Mouse (Mus musculus) CH12.LX (cell line): ENCODE measurements around the gene Ggct. TPM values are rescaled to one million over a fixed set of nuclear protein-coding genes. Genes with fewer than 3 reads are reported as not detected.

Experiments used
- DNase-seq: peaks from one replicate; pipeline ENCODE4 v3.0.0-alpha.2; 2013; ENCODE audit errors: extremely low read depth
- H3K27ac ChIP-seq: 2 replicates; pipeline ENCODE4 v1.5.1; 2012; ENCODE audit warnings: low read depth, mild to moderate bottlenecking, control low read depth, moderate library complexity; ENCODE audit not compliant: insufficient read depth
- H3K27me3 ChIP-seq: replicated peaks from 2 replicates; pipeline ENCODE3; 2012; ENCODE audit warnings: inconsistent platforms
- H3K36me3 ChIP-seq, 2 experiments: replicated peaks in 1 of 2; 2 replicates each; pipeline versions ENCODE3 to v1.6.1; 2012; ENCODE audit warnings: inconsistent platforms in 1 of 2, low read length in 1 of 2, mild to moderate bottlenecking in 1 of 2, mixed read lengths in 1 of 2, moderate library complexity in 1 of 2; ENCODE audit not compliant: control insufficient read depth in 1 of 2, insufficient read depth in 1 of 2
- H3K4me1 ChIP-seq, 2 experiments: 2 replicates each; pipeline ENCODE4 v1.6.1; 2012; ENCODE audit warnings: inconsistent platforms in 1 of 2, moderate library complexity in 1 of 2; ENCODE audit not compliant: insufficient read depth in 2 of 2, control insufficient read depth in 1 of 2
- H3K4me2 ChIP-seq: 2 replicates; pipeline ENCODE4 v1.6.1; 2012; ENCODE audit warnings: low read depth, mild to moderate bottlenecking, control low read depth; ENCODE audit not compliant: poor library complexity, insufficient read depth, severe bottlenecking
- H3K4me3 ChIP-seq, 3 experiments: fragments of 150-350 bp in 1 of 3; sonication (generic) in 1 of 3; replicated peaks in 1 of 3; 2 replicates each; pipeline versions ENCODE3 to v1.5.1; 2011 to 2012; ENCODE audit warnings: low read depth in 2 of 3, low read length in 2 of 3, mild to moderate bottlenecking in 2 of 3, moderate library complexity in 2 of 3, control low read depth in 1 of 3, improper control_type of control experiment in 1 of 3, inconsistent platforms in 1 of 3, mixed read lengths in 1 of 3; ENCODE audit not compliant: poor library complexity in 1 of 3
- H3K79me2 ChIP-seq: replicated peaks from 2 replicates; pipeline ENCODE4 v1.6.1; 2012; ENCODE audit warnings: mild to moderate bottlenecking, moderate library complexity; ENCODE audit not compliant: control insufficient read depth, poor library complexity, insufficient read depth, severe bottlenecking; ENCODE audit errors: extremely low read depth
- H3K9ac ChIP-seq: 2 replicates; pipeline ENCODE4 v1.6.1; 2012; ENCODE audit warnings: low read depth, mild to moderate bottlenecking, control low read depth, moderate library complexity; ENCODE audit not compliant: insufficient read depth
- H3K9me3 ChIP-seq: replicated peaks from 2 replicates; pipeline ENCODE3; 2012; ENCODE audit warnings: low read length, inconsistent platforms, mixed read lengths
- CHD1 ChIP-seq: IDR thresholded peaks from 2 replicates; pipeline ENCODE4 v1.6.1; 2012; ENCODE audit warnings: low read depth, low read length, improper control_type of control experiment, inconsistent platforms
- CHD2 ChIP-seq: IDR thresholded peaks from 2 replicates; pipeline ENCODE4 v1.6.1; 2011; ENCODE audit warnings: low read length, improper control_type of control experiment
- CTCF ChIP-seq, 2 experiments: IDR thresholded peaks in 1 of 2; conservative IDR thresholded peaks in 1 of 2; 2 replicates each; pipeline ENCODE4 v1.5.1; 2011 to 2012; ENCODE audit warnings: low read depth in 2 of 2, low read length in 2 of 2, improper control_type of control experiment in 1 of 2, inconsistent platforms in 1 of 2, mild to moderate bottlenecking in 1 of 2, moderate library complexity in 1 of 2
- E2F4 ChIP-seq: IDR thresholded peaks from 2 replicates; pipeline ENCODE4 v1.6.1; 2011; ENCODE audit warnings: low read depth, low read length, improper control_type of control experiment; ENCODE audit not compliant: insufficient replicate concordance
- ELF1 ChIP-seq: IDR thresholded peaks from 2 replicates; pipeline ENCODE4 v1.6.1; 2014; ENCODE audit warnings: low read depth, mild to moderate bottlenecking, inconsistent platforms, low read length, improper control_type of control experiment
- ETS1 ChIP-seq: conservative IDR thresholded peaks from 2 replicates; pipeline ENCODE4 v1.6.1; 2012; ENCODE audit warnings: low read depth, mild to moderate bottlenecking, inconsistent platforms, low read length, improper control_type of control experiment, moderate library complexity
- HCFC1 ChIP-seq: IDR thresholded peaks from 2 replicates; pipeline ENCODE4 v1.6.1; 2012; ENCODE audit warnings: low read depth, mild to moderate bottlenecking, inconsistent platforms, low read length, improper control_type of control experiment
- IRF4 ChIP-seq: IDR thresholded peaks from 2 replicates; pipeline ENCODE4 v1.6.1; 2014; ENCODE audit warnings: low read depth, mild to moderate bottlenecking, inconsistent platforms, low read length, improper control_type of control experiment
- JUN ChIP-seq: IDR thresholded peaks from 2 replicates; pipeline ENCODE4 v1.6.1; 2011; ENCODE audit warnings: low read depth, mild to moderate bottlenecking, low read length, improper control_type of control experiment, moderate library complexity; ENCODE audit not compliant: insufficient read depth
- KAT2A ChIP-seq: IDR thresholded peaks from 2 replicates; pipeline ENCODE4 v1.6.1; 2012; ENCODE audit warnings: low read length, improper control_type of control experiment, inconsistent platforms; ENCODE audit not compliant: insufficient replicate concordance
- MAX ChIP-seq: IDR thresholded peaks from 2 replicates; pipeline ENCODE4 v1.6.1; 2011; ENCODE audit warnings: low read length, improper control_type of control experiment
- MAZ ChIP-seq: IDR thresholded peaks from 2 replicates; pipeline ENCODE4 v1.6.1; 2012; ENCODE audit warnings: low read depth, mild to moderate bottlenecking, inconsistent platforms, low read length, improper control_type of control experiment, moderate library complexity
- MXI1 ChIP-seq: IDR thresholded peaks from 2 replicates; pipeline ENCODE4 v1.6.1; 2011; ENCODE audit warnings: mild to moderate bottlenecking, low read depth, low read length, improper control_type of control experiment
- MYC ChIP-seq: IDR thresholded peaks from 2 replicates; pipeline ENCODE4 v1.6.1; 2011; ENCODE audit warnings: low read depth, mild to moderate bottlenecking, improper control_type of control experiment, low read length
- NELFE ChIP-seq: IDR thresholded peaks from 2 replicates; pipeline ENCODE4 v1.6.1; 2011; ENCODE audit warnings: low read depth, low read length, improper control_type of control experiment
- PAX5 ChIP-seq: IDR thresholded peaks from 2 replicates; pipeline ENCODE4 v1.6.1; 2012; ENCODE audit warnings: low read length, inconsistent platforms, mixed read lengths
- POLR2A ChIP-seq: IDR thresholded peaks from 2 replicates; pipeline ENCODE4 v1.6.1; 2011; ENCODE audit warnings: low read depth, mild to moderate bottlenecking, improper control_type of control experiment, low read length
- POLR2AphosphoS2 ChIP-seq: IDR thresholded peaks from 2 replicates; pipeline ENCODE4 v1.6.1; 2011; ENCODE audit warnings: low read depth, low read length, improper control_type of control experiment
- RAD21 ChIP-seq: IDR thresholded peaks from 2 replicates; pipeline ENCODE4 v1.6.1; 2011; ENCODE audit warnings: low read depth, mild to moderate bottlenecking, low read length, improper control_type of control experiment, moderate library complexity
- RCOR1 ChIP-seq: conservative IDR thresholded peaks from 2 replicates; pipeline ENCODE4 v1.6.1; 2012; ENCODE audit warnings: low read depth, mild to moderate bottlenecking, inconsistent platforms, low read length, improper control_type of control experiment
- SIN3A ChIP-seq: IDR thresholded peaks from 2 replicates; pipeline ENCODE4 v1.6.1; 2012; ENCODE audit warnings: low read length, improper control_type of control experiment, inconsistent platforms
- SMC3 ChIP-seq: IDR thresholded peaks from 2 replicates; pipeline ENCODE4 v1.6.1; 2011; ENCODE audit warnings: low read depth, low read length, improper control_type of control experiment
- TCF12 ChIP-seq: IDR thresholded peaks from 2 replicates; pipeline ENCODE4 v1.6.1; 2014; ENCODE audit warnings: low read depth, mild to moderate bottlenecking, inconsistent platforms, low read length, improper control_type of control experiment
- UBTF ChIP-seq: IDR thresholded peaks from 2 replicates; pipeline ENCODE4 v1.6.1; 2012; ENCODE audit warnings: low read depth, mild to moderate bottlenecking, inconsistent platforms, low read length, improper control_type of control experiment, moderate library complexity
- ZC3H11A ChIP-seq: IDR thresholded peaks from 2 replicates; pipeline ENCODE4 v1.6.1; 2012; ENCODE audit warnings: low read depth, mild to moderate bottlenecking, inconsistent platforms, low read length, improper control_type of control experiment
- ZKSCAN1 ChIP-seq: IDR thresholded peaks from 2 replicates; pipeline ENCODE4 v1.6.1; 2012; ENCODE audit warnings: low read depth, inconsistent platforms, low read length, improper control_type of control experiment, borderline replicate concordance
- ZMIZ1 ChIP-seq: IDR thresholded peaks from 2 replicates; pipeline ENCODE4 v1.6.1; 2012; ENCODE audit warnings: low read depth, mild to moderate bottlenecking, inconsistent platforms, low read length, improper control_type of control experiment
- ZNF384 ChIP-seq: IDR thresholded peaks from 2 replicates; pipeline ENCODE4 v1.6.1; 2012; ENCODE audit warnings: low read depth, low read length, improper control_type of control experiment, inconsistent platforms
- dilution Hi-C: fragments of 300-500 bp; cut with MboI; formaldehyde crosslinking; loops from 2 replicates; pipeline ENCODE4 v1.14.3; 2020; ENCODE audit warnings: low sequenced_read_pairs; ENCODE audit not compliant: extremely low pct_unique_long_range_greater_than_20kb, extremely low pct_ligation_motif_present
- in situ Hi-C: fragments of 300-500 bp; cut with MboI; formaldehyde crosslinking; loops from 3 replicates; pipeline ENCODE4 v1.14.3; 2019; ENCODE audit warnings: low sequenced_read_pairs, low pct_ligation_motif_present, low pct_unique_long_range_greater_than_20kb, mixed read lengths
- polyA plus RNA-seq: library from polyadenylated mRNA; unstranded; fragments of >175 nt; gene quantifications from 2 replicates; pipeline ENCODE4 v1.2.1, GENCODE M21; 2012; ENCODE audit warnings: low read depth; ENCODE audit not compliant: insufficient read length
- total RNA-seq, 2 experiments: library from RNA; depleted of rRNA; stranded (reverse); fragments of 300-350 nt in 1 of 2; fragments of >200 nt in 1 of 2; gene quantifications; 2 replicates each; pipeline ENCODE4 v1.2.3; 2012 to 2014

The Ggct gene
- total and polyA plus RNA-seq, 3 experiments = 9.8 to 24.5 (median 12.7) TPM

DNA sequence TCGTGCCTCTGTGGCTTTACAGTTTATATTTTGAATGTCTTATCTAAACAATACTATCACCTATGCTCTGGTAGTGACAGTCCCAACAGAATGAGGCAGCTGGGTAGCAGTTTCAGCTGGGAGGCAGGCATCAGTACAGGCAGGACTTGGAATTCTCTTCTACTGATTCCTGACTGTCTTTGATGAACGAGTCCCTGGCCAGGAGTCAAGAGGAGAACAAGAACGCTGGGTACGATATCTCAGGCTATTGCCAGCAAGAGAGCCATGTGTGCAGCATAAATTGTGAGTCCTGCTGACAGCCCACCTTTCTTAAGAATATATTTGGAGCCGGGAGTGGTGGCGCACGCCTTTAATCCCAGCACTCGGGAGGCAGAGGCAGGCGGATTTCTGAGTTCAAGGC, 22.2 kb downstream of the Ggct start:
- Histone ChIP-seq H3K36me3 (no peaks in the 10 kb centered on the region), H3K79me2 (no peaks in the 10 kb centered on the region)
- TF ChIP-seq RCOR1 (no peak), UBTF (no peak), ZC3H11A (no peak), CHD1 (no peak), RAD21 (no peak), CTCF (conservative IDR thresholded peaks at IDR 0.05 in 1 of 2, IDR thresholded peaks at IDR 0.05 in 1 of 2; ENCODE audit: low read depth in 2 of 2, low read length in 2 of 2) (no peak), MAX (no peak), ZKSCAN1 (no peak), ZMIZ1 (no peak), MAZ (no peak), TCF12 (no peak), SMC3 (no peak), POLR2A (no peak), HCFC1 (no peak), MXI1 (no peak), ETS1 (no peak), SIN3A (no peak), KAT2A (no peak), MYC (no peak), ZNF384 (no peak)
- TF ChIP-seq, all 38 proteins: peak for 0
- H3K27me3 ChIP-seq = peaks cover 19% of the 10 kb centered on the region
- peaks cover 2 to 21% of the 10 kb centered on the region in 2 experiments; a peak in 3 of 4 replicates for H3K4me1 ChIP-seq
- no peak overlapping the region for H3K9ac ChIP-seq
- H3K4me2 ChIP-seq = no peak overlapping the region
- in situ Hi-C loops (no loop called here), dilution Hi-C loops (no loop called here)
- no peaks in the 10 kb centered on the region for H3K9me3 ChIP-seq
- H3K27ac ChIP-seq = no peak overlapping the region
- no peak for DNase-seq
- H3K4me3 ChIP-seq = no peak overlapping the region

DNA sequence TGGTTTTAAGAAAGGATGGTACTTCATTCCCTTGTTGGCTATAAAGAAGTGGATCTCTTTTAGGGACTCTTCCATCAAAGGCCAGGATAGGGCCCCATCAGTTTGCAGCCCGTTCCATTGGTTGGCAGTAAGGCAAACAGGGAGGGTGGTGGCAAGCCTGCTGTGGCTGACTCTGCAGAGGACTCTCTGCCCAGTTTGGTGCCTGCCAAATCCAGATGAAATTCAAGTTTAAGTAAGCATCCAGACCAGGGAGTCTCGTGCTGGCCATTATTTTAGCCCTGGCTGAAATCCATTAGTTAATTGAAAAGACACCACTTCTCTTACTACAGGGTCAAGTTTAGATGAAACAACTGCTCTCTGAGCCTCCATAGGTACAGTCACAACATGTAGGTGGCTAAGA, 22.9 kb downstream of the Ggct start:
- in situ Hi-C loops = no loop called here
- no peak overlapping the region for H3K9ac ChIP-seq
- no peak overlapping the region for H3K4me3 ChIP-seq
- H3K27ac ChIP-seq = no peak overlapping the region
- DNase-seq = no peak
- TF ChIP-seq NELFE (no peak), ZNF384 (no peak), IRF4 (no peak), ETS1 (no peak), JUN (no peak), UBTF (no peak), POLR2AphosphoS2 (no peak), ELF1 (no peak), SMC3 (no peak), PAX5 (no peak), TCF12 (no peak), RAD21 (no peak), E2F4 (no peak), HCFC1 (no peak), CHD2 (no peak), ZC3H11A (no peak), MYC (no peak)
- no peaks in the 10 kb centered on the region for H3K9me3 ChIP-seq
- H3K36me3 ChIP-seq = no peaks in the 10 kb centered on the region
- no peaks in the 10 kb centered on the region for H3K79me2 ChIP-seq
- no peak overlapping the region for H3K4me2 ChIP-seq
- peaks cover 19% of the 10 kb centered on the region for H3K27me3 ChIP-seq
- peaks cover 2 to 28% of the 10 kb centered on the region in 2 experiments; a peak in 3 of 4 replicates for H3K4me1 ChIP-seq
- dilution Hi-C loops = no loop called here
